Mouse (Mus musculus) heart, embryonic 11.5 days (tissue): Measurements from ENCODE around the gene Armt1. TPM values are rescaled to one million over a fixed set of nuclear protein-coding genes. Genes with fewer than 3 reads are reported as not detected.
"Not testable (repeated sequence)": the region's sequence is repeated elsewhere in the genome, so short reads cannot be mapped to it uniquely, and the experiment has no call there.

ENCODE experiments used
- ATAC-seq: fragments of 200-750 bp; cut with Nextera tagmentation; replicated peaks from 2 replicates; pipeline ENCODE4 v1.8.0; 2017; ENCODE audit warnings: moderate library complexity; ENCODE audit not compliant: insufficient number of reproducible peaks, low FRiP score, low TSS enrichment
- H3K27ac ChIP-seq: fragments of 300-500 bp; sonication (generic); 2 replicates; pipeline ENCODE4 v1.5.1; 2014; ENCODE audit warnings: mild to moderate bottlenecking, low read depth, low read length
- H3K27me3 ChIP-seq: fragments of 300-500 bp; sonication (generic); 2 replicates; pipeline ENCODE4 v1.6.1; 2014; ENCODE audit warnings: mild to moderate bottlenecking, low read length, mixed read lengths; ENCODE audit not compliant: control insufficient read depth, insufficient read depth
- H3K36me3 ChIP-seq: fragments of 300-500 bp; sonication (generic); 2 replicates; pipeline ENCODE4 v1.6.1; 2014; ENCODE audit warnings: mild to moderate bottlenecking, low read length, moderate library complexity, mixed read lengths; ENCODE audit not compliant: control insufficient read depth, insufficient read depth
- H3K4me1 ChIP-seq: fragments of 300-500 bp; sonication (generic); 2 replicates; pipeline ENCODE4 v1.6.1; 2014; ENCODE audit warnings: low read length; ENCODE audit not compliant: control insufficient read depth, insufficient read depth
- H3K4me2 ChIP-seq: fragments of 300-500 bp; sonication (generic); 2 replicates; pipeline ENCODE4 v1.6.1; 2014; ENCODE audit warnings: mild to moderate bottlenecking, moderate library complexity
- H3K4me3 ChIP-seq: fragments of 300-500 bp; sonication (generic); 2 replicates; pipeline ENCODE4 v1.5.1; 2014; ENCODE audit warnings: low read depth, low read length
- H3K9ac ChIP-seq: fragments of 300-500 bp; sonication (generic); 2 replicates; pipeline ENCODE4 v1.6.1; 2014; ENCODE audit warnings: mild to moderate bottlenecking, low read depth, low read length, moderate library complexity
- H3K9me3 ChIP-seq: fragments of 300-500 bp; sonication (generic); replicated peaks from 2 replicates; pipeline ENCODE4 v1.6.1; 2016; ENCODE audit warnings: low read length; ENCODE audit not compliant: control insufficient read depth
- WGBS: fragments of 180-500 bp; shearing (Covaris S2); extraction: QIAGEN DNeasy Blood & Tissue Kit; methylation state at CpG from one replicate; pipeline ENCODE4 v1.1.7; 2014; ENCODE audit not compliant: insufficient replicate concordance; 5-methylcytosine and 5-hydroxymethylcytosine counted together
- polyA plus RNA-seq: library from polyadenylated mRNA; unstranded; fragments of >200 nt; fragmentation: Nextera tagmentation; extraction: Ambion mirVana; gene quantifications from 2 replicates; pipeline ENCODE4 v1.2.1, GENCODE M21; 2014

Armt1 gene
- polyA plus RNA-seq, 1 experiment from 2014 or later: 20.2 TPM

- H3K27ac ChIP-seq: no peak overlapping the region
- 87% methylated on average over 8 of the region's 8 CpGs for WGBS
- H3K27me3 ChIP-seq: no peaks in the 10 kb centered on the region
- no peak overlapping the region for H3K4me3 ChIP-seq
- no peak for ATAC-seq
- H3K4me1 ChIP-seq: peaks cover 7% of the 10 kb centered on the region; the same call in 1 of the 2 replicates
- no peak overlapping the region for H3K9ac ChIP-seq
- no peak overlapping the region for H3K4me2 ChIP-seq
- H3K9me3 ChIP-seq: no peaks in the 10 kb centered on the region
- H3K36me3 ChIP-seq: peaks cover 6% of the 10 kb centered on the region
These were observed 1.9 kb upstream of the Armt1 start for GRCm38 (mm10) chr10:4430399-4430798.

- Histone ChIP-seq H3K27me3 (no peaks in the 10 kb centered on the region), H3K4me3 (no peak overlapping the region; the same call in 1 of the 2 replicates), H3K4me1 (peaks cover 7% of the 10 kb centered on the region; the same call in 1 of the 2 replicates), H3K9me3 (no peaks in the 10 kb centered on the region), H3K4me2 (peak overlapping the region; percentile 87), H3K9ac (peak overlapping the region; percentile 85; the same call in 1 of the 2 replicates), H3K27ac (no peak overlapping the region), H3K36me3 (peaks cover 4% of the 10 kb centered on the region)
- no peak for ATAC-seq
- WGBS: 79% methylated on average over 3 of the region's 3 CpGs
These were observed 1.4 kb upstream of the Armt1 start for GRCm38 (mm10) chr10:4430826-4431225.

- no peaks in the 10 kb centered on the region for H3K9me3 ChIP-seq
- ATAC-seq: peak; percentile 11
- H3K27me3 ChIP-seq: no peaks in the 10 kb centered on the region
- H3K4me1 ChIP-seq: peaks cover 7% of the 10 kb centered on the region; the same call in 1 of the 2 replicates
- H3K4me2 ChIP-seq: peak overlapping the region; percentile 87
- no peaks in the 10 kb centered on the region; the same call in 1 of the 2 replicates for H3K36me3 ChIP-seq
- WGBS: 12% methylated on average over 5 of the region's 5 CpGs
- peak overlapping the region; percentile 47; the same call in 1 of the 2 replicates for H3K27ac ChIP-seq
- peak overlapping the region; percentile 85 for H3K9ac ChIP-seq
- peak overlapping the region; percentile 71 for H3K4me3 ChIP-seq
These were observed 533 bp upstream of the Armt1 start for GRCm38 (mm10) chr10:4431746-4432122.

- Histone ChIP-seq H3K9me3 (no peaks in the 10 kb centered on the region), H3K4me1 (peaks cover 7% of the 10 kb centered on the region; the same call in 1 of the 2 replicates), H3K4me3 (peak overlapping the region; percentile 72), H3K27me3 (no peaks in the 10 kb centered on the region), H3K27ac (peak overlapping the region; percentile 91), H3K4me2 (peak overlapping the region; percentile 72), H3K36me3 (no peaks in the 10 kb centered on the region; the same call in 1 of the 2 replicates), H3K9ac (peak overlapping the region; percentile 78)
- 11% methylated on average over 19 of the region's 19 CpGs for WGBS
- ATAC-seq: no peak
These were observed 909 bp downstream of the Armt1 start for GRCm38 (mm10) chr10:4432996-4433755.

GRCm38 (mm10) chr10:4433871-4434270, 1.6 kb downstream of the Armt1 start:
- 90% methylated on average over 2 of the region's 2 CpGs for WGBS
- not testable (repeated sequence) for H3K27me3 ChIP-seq, H3K9ac ChIP-seq, H3K4me1 ChIP-seq, H3K4me3 ChIP-seq, ATAC-seq, H3K27ac ChIP-seq, H3K36me3 ChIP-seq, H3K9me3 ChIP-seq, H3K4me2 ChIP-seq

GRCm38 (mm10) chr10:4435416-4435815, 3.1 kb downstream of the Armt1 start:
- ATAC-seq: no peak
- Histone ChIP-seq H3K36me3 (peaks cover 5% of the 10 kb centered on the region; the same call in 1 of the 2 replicates), H3K4me1 (peaks cover 6% of the 10 kb centered on the region; the same call in 1 of the 2 replicates), H3K4me2 (no peak overlapping the region), H3K9ac (no peak overlapping the region), H3K9me3 (no peaks in the 10 kb centered on the region), H3K27ac (no peak overlapping the region), H3K27me3 (no peaks in the 10 kb centered on the region), H3K4me3 (no peak overlapping the region)
- WGBS: 86% methylated on average over 3 of the region's 3 CpGs

- Histone ChIP-seq H3K4me3 (no peak overlapping the region), H3K27ac (no peak overlapping the region), H3K27me3 (no peaks in the 10 kb centered on the region), H3K9me3 (no peaks in the 10 kb centered on the region), H3K4me1 (no peaks in the 10 kb centered on the region), H3K36me3 (peaks cover 5% of the 10 kb centered on the region; the same call in 1 of the 2 replicates), H3K4me2 (no peak overlapping the region), H3K9ac (no peak overlapping the region)
- no peak for ATAC-seq
- 57% methylated on average over 4 of the region's 4 CpGs for WGBS
These were observed 24.1 kb downstream of the Armt1 start for GRCm38 (mm10) chr10:4456409-4456808.

- ATAC-seq: no peak
- no peak overlapping the region for H3K4me3 ChIP-seq
- H3K9me3 ChIP-seq: no peaks in the 10 kb centered on the region
- H3K9ac ChIP-seq: no peak overlapping the region
- H3K27me3 ChIP-seq: no peaks in the 10 kb centered on the region
- H3K36me3 ChIP-seq: peaks cover 2% of the 10 kb centered on the region; the same call in 1 of the 2 replicates
- no peak overlapping the region for H3K4me2 ChIP-seq
- WGBS: 97% methylated on average over 2 of the region's 2 CpGs
- H3K27ac ChIP-seq: no peak overlapping the region
- H3K4me1 ChIP-seq: no peaks in the 10 kb centered on the region
These were observed 27.9 kb downstream of the Armt1 start for GRCm38 (mm10) chr10:4460201-4460600.
